In genomic region chr6:95876320-95876719, GRCm38 (mm10) we compare ENCODE assay signal across 21 mouse cellular contexts.
A peak's percentile ranks its signal among the peaks of the same experiment; 100 is the strongest.
DNase-seq lines count a peak whose midpoint lies in the region; ATAC-seq and TF ChIP-seq lines count a peak whose summit lies in the region.
"Had no signal": no experiment of that assay in that cellular context is flagged by ENCODE, and none has a peak within 500 bp of the region (broad histone marks: within the 10 kb centered on the region; RNA-seq: fewer than 3 reads in every experiment).

No protein-coding gene starts in this region.

- peak; percentile 19 for DNase-seq in forebrain, embryonic 14.5 days (ENCODE audit: low spot score)
- peak; percentile 62 for DNase-seq in brain, embryonic 14.5 days (ENCODE audit: low read depth)
- peak; percentile 30 for DNase-seq in limb, embryonic 10.5 days (ENCODE audit: low spot score)
- DNase-seq in cerebellum, postnatal 36 days = no peak
- DNase-seq: adrenal gland, adult 2 months; adrenal gland, postnatal 10 days; adrenal gland, postnatal 25 days; cerebellum, adult 11-12 months; cerebellum, adult 2 months; cerebellum, adult 9-10 months; cerebellum, postnatal 10 days; cerebellum, postnatal 25 days; embryo, embryonic 11 days had no signal

- H3K27me3 ChIP-seq in forebrain, embryonic 14.5 days (replicated peaks; ENCODE audit: control insufficient read depth, insufficient read depth, low read length) = no peaks in the 10 kb centered on the region
- H3K27me3 ChIP-seq in forebrain, embryonic 12.5 days = no peaks in the 10 kb centered on the region
- no peaks in the 10 kb centered on the region for H3K27me3 ChIP-seq in midbrain, embryonic 12.5 days
- no peaks in the 10 kb centered on the region for H3K27me3 ChIP-seq in midbrain, embryonic 15.5 days (replicated peaks)
- no peaks in the 10 kb centered on the region for H3K27me3 ChIP-seq in limb, embryonic 10.5 days (ENCODE audit: low read depth, poor library complexity, severe bottlenecking)
- H3K27me3 ChIP-seq: embryonic facial prominence, embryonic 13.5 days; embryonic facial prominence, embryonic 15.5 days had no signal

- WGBS in forebrain, embryonic 14.5 days = 7% methylated on average over 2 of the region's 2 CpGs
- 29% methylated on average over 2 of the region's 2 CpGs for WGBS in forebrain, embryonic 12.5 days
- 25% methylated on average over 2 of the region's 2 CpGs for WGBS in midbrain, embryonic 12.5 days
- WGBS in midbrain, embryonic 15.5 days = 26% methylated on average over 2 of the region's 2 CpGs
- WGBS in limb, embryonic 10.5 days = 40% methylated on average over 2 of the region's 2 CpGs

- TF ChIP-seq CTCF in brain, embryonic 14.5 days (IDR thresholded peaks at IDR 0.05; ENCODE audit: borderline replicate concordance, extremely low read depth, insufficient read depth, insufficient read length) = no peak

- H3K4me1 ChIP-seq in forebrain, embryonic 14.5 days (ENCODE audit: control insufficient read depth, insufficient read depth, low read length) = 0 out of 2 replicates have a peak, but pooled peaks cover 3% of the 10 kb centered on the region
- peaks cover 3% of the 10 kb centered on the region for H3K4me1 ChIP-seq in forebrain, embryonic 12.5 days
- no peaks in the 10 kb centered on the region for H3K4me1 ChIP-seq in midbrain, embryonic 12.5 days
- no peaks in the 10 kb centered on the region; the same call in 1 of the 2 replicates for H3K4me1 ChIP-seq in midbrain, embryonic 15.5 days
- H3K4me1 ChIP-seq in limb, embryonic 10.5 days = peaks cover 5% of the 10 kb centered on the region
- H3K4me1 ChIP-seq: embryonic facial prominence, embryonic 15.5 days had no signal

- no peak overlapping the region for H3K4me3 ChIP-seq in forebrain, embryonic 14.5 days (ENCODE audit: low read depth, low read length)
- no peak overlapping the region for H3K4me3 ChIP-seq in forebrain, embryonic 12.5 days (replicated peaks)
- H3K4me3 ChIP-seq in midbrain, embryonic 12.5 days = no peak overlapping the region
- no peak overlapping the region for H3K4me3 ChIP-seq in midbrain, embryonic 15.5 days
- no peak overlapping the region for H3K4me3 ChIP-seq in limb, embryonic 10.5 days
- H3K4me3 ChIP-seq: embryonic facial prominence, embryonic 13.5 days; embryonic facial prominence, embryonic 15.5 days; erythroblast, embryonic 14.5 days; forebrain, embryonic 10.5 days had no signal

- H3K36me3 ChIP-seq in forebrain, embryonic 14.5 days (ENCODE audit: control insufficient read depth, insufficient read depth, low read length) = no peaks in the 10 kb centered on the region
- H3K36me3 ChIP-seq in forebrain, embryonic 12.5 days (replicated peaks) = no peaks in the 10 kb centered on the region
- H3K36me3 ChIP-seq in midbrain, embryonic 12.5 days = no peaks in the 10 kb centered on the region
- no peaks in the 10 kb centered on the region for H3K36me3 ChIP-seq in midbrain, embryonic 15.5 days (replicated peaks)
- no peaks in the 10 kb centered on the region for H3K36me3 ChIP-seq in limb, embryonic 10.5 days
- H3K36me3 ChIP-seq: embryonic facial prominence, embryonic 13.5 days; embryonic facial prominence, embryonic 15.5 days; forebrain, embryonic 10.5 days had no signal

- no peak overlapping the region for H3K4me2 ChIP-seq in forebrain, embryonic 14.5 days (ENCODE audit: low read length)
- H3K4me2 ChIP-seq in forebrain, embryonic 12.5 days = no peak overlapping the region
- no peak overlapping the region for H3K4me2 ChIP-seq in midbrain, embryonic 12.5 days (replicated peaks)
- H3K4me2 ChIP-seq in midbrain, embryonic 15.5 days = no peak overlapping the region
- H3K4me2 ChIP-seq: embryonic facial prominence, embryonic 13.5 days; embryonic facial prominence, embryonic 15.5 days had no signal

- no peak for TF ChIP-seq POLR2A in brain, embryonic 14.5 days (IDR thresholded peaks at IDR 0.05; ENCODE audit: borderline replicate concordance, extremely low read depth, insufficient read depth, insufficient read length, poor library complexity, severe bottlenecking)

- no peaks in the 10 kb centered on the region for H3K9me3 ChIP-seq in forebrain, embryonic 14.5 days (replicated peaks; ENCODE audit: control insufficient read depth, low read length)
- no peaks in the 10 kb centered on the region for H3K9me3 ChIP-seq in forebrain, embryonic 12.5 days
- H3K9me3 ChIP-seq in midbrain, embryonic 12.5 days = no peaks in the 10 kb centered on the region
- H3K9me3 ChIP-seq in midbrain, embryonic 15.5 days = no peaks in the 10 kb centered on the region
- no peaks in the 10 kb centered on the region for H3K9me3 ChIP-seq in limb, embryonic 10.5 days (replicated peaks)
- H3K9me3 ChIP-seq: embryonic facial prominence, embryonic 13.5 days; embryonic facial prominence, embryonic 15.5 days; forebrain, embryonic 10.5 days had no signal

- ATAC-seq in forebrain, embryonic 14.5 days = no peak
- no peak for ATAC-seq in forebrain, embryonic 12.5 days (ENCODE audit: low FRiP score)
- ATAC-seq in midbrain, embryonic 12.5 days (ENCODE audit: low FRiP score, low read depth) = peak; percentile 71; the same call in 1 of the 2 replicates
- no peak for ATAC-seq in midbrain, embryonic 15.5 days (replicated peaks)
- ATAC-seq: forebrain, embryonic 16.5 days had no signal

- no peak overlapping the region for H3K27ac ChIP-seq in forebrain, embryonic 14.5 days (ENCODE audit: low read depth, low read length)
- no peak overlapping the region for H3K27ac ChIP-seq in forebrain, embryonic 12.5 days
- no peak overlapping the region for H3K27ac ChIP-seq in midbrain, embryonic 12.5 days (replicated peaks)
- H3K27ac ChIP-seq in midbrain, embryonic 15.5 days = no peak overlapping the region
- H3K27ac ChIP-seq in limb, embryonic 10.5 days = no peak overlapping the region
- H3K27ac ChIP-seq: embryonic facial prominence, embryonic 13.5 days; embryonic facial prominence, embryonic 15.5 days; forebrain, embryonic 10.5 days had no signal

- H3K9ac ChIP-seq in forebrain, embryonic 14.5 days (ENCODE audit: low read length) = no peak overlapping the region
- H3K9ac ChIP-seq in forebrain, embryonic 12.5 days = no peak overlapping the region
- no peak overlapping the region for H3K9ac ChIP-seq in midbrain, embryonic 12.5 days (replicated peaks)
- no peak overlapping the region for H3K9ac ChIP-seq in midbrain, embryonic 15.5 days
- H3K9ac ChIP-seq: embryonic facial prominence, embryonic 13.5 days; embryonic facial prominence, embryonic 15.5 days had no signal

Comparison
In these comparisons a context has a peak if more than half of its experiments do, and no peak if none do; other contexts are left out.
1. DNase-seq: peak in forebrain, embryonic 14.5 days (single experiment), brain, embryonic 14.5 days (single experiment) and limb, embryonic 10.5 days (single experiment); none in cerebellum, postnatal 36 days (0 of 2).